Mouse (Mus musculus): ENCODE results near the gene Tpp2.

Tpp2 gene

DNA sequence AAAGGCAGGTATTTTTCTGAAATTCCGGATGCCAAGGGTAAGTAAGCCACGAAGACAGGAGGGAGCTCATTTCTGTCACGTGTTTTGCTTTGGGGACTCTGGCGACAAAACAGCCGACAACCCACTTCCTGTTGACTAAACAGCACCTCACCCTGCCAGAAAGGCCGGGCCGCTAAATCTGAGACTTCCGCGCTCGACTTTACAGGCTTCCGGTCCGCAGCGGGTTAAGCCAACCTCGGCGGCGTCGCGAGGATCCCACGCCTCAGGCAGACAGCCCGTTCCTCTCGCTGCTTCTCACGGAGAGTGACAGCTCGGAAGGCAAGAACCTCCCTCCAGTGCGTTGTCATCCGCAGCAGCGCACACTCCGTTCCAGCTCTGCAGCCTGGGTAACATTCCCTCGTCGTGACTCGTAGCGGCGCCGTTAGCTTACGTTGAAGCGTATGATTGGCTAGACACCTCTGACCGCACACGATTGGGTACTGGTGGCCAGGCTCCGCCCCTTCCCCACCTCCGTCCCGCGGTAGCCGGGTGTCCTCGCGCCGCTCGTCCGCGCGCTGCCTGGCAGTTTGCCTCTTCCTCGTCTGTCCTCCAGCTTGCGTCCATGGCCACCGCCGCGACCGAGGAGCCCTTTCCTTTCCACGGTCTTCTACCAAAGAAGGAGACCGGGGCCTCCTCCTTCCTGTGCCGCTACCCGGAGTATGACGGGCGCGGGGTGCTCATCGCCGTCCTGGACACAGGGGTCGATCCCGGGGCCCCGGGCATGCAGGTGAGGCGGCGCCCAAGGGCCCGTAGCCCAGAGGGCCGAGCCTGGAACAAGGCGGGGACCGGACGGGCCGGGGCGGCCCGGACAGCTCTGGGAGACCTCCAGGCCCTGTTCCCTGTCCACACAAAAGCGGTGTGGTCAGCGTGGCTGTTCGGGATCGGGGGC lies at the start of gene Tpp2:
Gene Tpp2 (plus strand): TSS at position 160 of the 928 bp plus-strand sequence.
- under 1% methylated on average over 81 of the region's 81 CpGs for WGBS

DNA sequence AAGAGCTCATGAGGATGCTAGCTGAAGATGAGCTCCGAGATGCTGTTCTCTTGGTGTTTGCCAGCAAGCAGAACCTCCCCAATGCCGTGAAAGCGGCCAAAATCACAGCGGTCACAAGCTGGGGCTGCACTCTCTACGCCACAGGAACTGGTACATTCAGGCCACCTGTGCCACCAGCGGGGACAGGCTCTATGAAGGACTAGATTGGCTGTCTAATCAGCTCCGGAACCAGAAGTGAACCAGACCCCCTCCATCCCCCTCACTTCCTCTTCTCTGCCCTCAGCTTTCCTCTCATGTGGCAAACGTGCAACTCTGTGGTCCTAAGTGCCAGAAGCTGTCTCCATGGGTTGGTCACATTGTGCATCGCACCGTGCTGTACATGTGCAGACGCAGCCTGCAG lies 45.1 kb upstream of the Tpp2 start:
- 91% methylated on average over 11 of the region's 11 CpGs for WGBS

DNA sequence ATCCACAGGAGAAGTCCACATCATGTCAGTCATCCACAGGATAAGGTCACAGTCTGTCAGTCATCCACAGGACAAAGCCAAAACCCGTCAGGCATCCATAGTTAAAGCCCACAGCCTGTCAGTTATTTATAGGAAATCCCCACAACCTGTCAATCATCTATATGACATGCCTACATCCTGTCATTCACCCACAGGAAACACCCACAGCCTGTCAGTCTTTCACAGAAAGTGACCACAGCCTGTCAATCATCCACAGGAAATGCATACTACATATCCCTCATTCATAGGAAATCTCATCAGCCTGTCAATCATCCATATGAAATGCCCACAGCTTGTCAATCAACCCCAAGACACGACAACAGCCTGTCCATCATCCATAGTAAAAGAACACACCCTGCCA lies 36.3 kb upstream of the Tpp2 start:
- 86% methylated on average over 2 of the region's 2 CpGs for WGBS

DNA sequence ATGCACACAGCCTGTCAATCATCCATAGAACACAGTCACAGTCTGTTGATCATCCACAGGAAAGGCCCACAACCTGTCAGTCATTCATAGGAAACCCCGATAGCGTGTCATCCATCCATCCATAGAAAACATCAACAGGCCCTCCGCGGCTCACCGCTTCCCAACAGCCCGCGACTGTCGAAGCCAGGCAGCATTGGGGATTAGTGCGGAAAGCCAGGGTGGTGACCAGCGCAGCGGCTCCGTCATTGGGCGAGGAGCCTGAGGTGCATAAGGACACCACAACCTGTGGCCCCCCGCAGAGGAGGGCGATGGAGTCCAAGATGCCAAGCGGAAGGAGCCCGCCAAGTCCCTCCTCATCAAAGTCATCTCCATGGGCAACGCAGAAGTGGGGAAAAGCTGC lies 35.5 kb upstream of the Tpp2 start:
- 90% methylated on average over 18 of the region's 18 CpGs for WGBS

DNA sequence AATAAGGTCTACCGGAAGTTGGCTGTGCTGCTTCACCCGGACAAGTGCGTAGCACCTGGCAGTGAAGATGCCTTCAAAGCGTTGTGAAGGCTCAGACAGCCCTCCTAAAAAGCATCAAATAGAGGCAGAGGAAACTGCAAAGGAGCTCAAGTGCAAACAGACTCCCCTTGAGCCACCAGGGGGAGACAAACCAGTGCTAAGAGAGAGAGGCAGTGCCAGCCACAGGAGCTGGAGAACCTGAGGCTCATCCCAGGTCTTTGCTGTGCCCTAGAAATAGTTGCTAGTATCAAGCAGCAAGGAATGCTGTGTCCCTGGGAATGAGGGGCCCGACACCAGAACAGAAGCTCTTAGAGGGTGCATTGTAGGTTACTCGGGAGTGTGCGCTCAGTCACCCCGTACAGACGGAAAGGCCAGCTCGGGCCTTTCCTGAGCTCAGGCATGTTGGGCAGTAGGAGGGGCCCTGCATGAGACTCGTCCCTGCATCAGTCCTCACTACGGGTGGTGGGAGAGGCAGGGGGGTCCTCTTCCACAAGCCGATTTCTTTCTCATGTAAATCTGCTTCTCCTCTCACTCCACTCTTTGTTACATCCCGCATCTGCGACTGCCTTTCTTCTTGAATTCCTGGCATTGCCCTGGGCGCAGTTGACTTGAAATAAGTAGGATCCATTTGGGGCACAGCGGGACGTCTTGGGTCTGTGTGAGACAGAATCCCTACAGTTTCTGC lies 34.3 kb upstream of the Tpp2 start:
- 28% methylated on average over 18 of the region's 18 CpGs for WGBS

DNA sequence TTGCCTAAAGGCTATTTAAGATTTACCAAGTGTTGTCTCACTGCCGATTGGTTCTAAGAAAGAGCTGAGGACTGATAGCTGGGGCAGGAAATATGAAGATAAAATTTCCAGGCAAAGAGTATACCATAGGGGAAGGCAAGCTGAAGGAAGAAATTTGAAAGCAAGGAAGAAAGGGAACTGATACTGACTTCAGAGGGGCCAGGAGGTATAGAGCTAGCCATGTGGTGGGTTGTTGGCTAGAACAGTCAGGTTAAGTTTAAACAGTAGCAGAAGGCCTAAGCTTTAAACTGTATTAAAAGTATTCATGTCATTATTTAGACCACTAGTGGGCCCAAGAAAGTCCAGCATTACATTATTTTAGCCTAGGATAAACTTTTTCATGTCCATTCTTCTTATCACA lies 31.0 kb upstream of the Tpp2 start:
- WGBS = 82% methylated on average over 1 of the region's 1 CpGs

DNA sequence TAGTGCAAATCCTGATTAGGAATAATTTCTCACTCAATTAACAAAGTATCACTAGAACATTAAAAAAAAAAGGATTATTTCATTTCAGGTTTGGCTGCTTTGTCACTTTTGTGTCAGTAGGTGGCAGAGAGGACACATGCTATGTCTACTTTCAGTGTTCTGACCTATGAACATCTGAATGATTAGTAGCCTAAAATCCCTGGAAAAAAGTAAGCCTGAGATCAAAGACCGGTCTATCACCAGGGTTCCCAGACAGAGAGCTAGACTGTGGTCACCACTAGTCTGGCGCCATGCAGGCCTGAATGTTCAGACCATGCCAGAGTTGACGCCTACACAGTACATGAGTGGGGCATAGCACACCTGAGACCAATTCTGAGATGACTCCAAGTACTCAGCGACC lies 30.6 kb upstream of the Tpp2 start:
- 68% methylated on average over 4 of the region's 4 CpGs for WGBS

DNA sequence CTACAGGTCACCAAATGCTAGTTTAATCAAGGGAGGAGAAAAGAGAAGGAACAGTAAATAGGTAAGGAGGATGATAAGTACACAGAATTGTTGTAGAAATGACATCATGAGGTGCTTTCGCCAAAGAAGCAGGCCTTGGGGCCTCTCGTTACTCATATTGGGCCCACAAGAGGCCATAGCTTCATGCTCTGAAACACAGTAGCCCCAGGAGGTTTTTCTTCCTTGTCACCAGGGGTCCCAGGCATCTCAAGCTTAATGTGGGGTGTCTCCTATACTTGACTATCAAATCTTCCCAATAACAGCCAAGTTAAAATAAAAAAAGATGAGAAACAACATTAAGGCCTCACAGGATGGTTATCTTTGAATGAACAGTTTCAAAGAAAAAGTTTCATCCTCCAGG lies 18.0 kb upstream of the Tpp2 start:
- WGBS = 69% methylated on average over 2 of the region's 2 CpGs

DNA sequence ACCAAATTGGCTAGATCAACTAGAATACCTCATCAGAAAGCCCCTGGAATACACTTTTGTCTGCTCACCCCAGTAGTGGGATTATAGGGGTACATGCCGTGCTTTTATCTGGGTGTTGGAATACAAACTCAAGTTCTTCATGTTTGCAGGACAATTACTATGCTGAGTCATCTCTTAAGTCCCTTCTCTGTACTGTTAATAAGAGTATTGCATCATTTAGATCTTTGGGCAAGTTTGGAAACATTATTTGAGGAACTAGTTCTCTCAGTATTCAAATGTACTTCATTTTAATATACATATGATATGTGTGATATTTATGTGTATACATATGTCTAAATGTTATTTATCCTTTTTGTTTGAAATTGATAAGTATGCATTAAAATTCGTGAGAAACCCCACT lies 16.6 kb upstream of the Tpp2 start:
- WGBS = 60% methylated on average over 2 of the region's 2 CpGs

DNA sequence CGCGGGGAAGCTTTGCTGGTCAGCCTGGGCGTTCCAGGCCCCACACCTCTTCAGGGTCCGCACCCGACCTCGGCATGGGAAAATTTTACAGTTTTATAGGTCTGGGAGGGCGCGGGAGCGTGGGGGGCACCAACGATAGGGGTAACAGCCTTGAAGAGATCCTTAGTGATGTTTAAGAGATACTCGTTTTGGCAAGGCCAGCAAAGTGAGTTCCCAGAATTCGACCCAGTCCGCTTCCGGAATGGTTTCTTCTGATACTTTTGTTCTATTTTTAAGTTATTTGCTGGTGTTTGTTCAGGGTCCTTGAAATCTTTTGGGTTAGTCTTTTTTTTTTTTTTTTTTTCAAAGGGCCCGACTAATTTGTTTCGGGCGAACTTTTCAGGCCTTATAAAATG lies 966 bp downstream of the Tpp2 start:
- WGBS = under 1% methylated on average over 17 of the region's 17 CpGs

DNA sequence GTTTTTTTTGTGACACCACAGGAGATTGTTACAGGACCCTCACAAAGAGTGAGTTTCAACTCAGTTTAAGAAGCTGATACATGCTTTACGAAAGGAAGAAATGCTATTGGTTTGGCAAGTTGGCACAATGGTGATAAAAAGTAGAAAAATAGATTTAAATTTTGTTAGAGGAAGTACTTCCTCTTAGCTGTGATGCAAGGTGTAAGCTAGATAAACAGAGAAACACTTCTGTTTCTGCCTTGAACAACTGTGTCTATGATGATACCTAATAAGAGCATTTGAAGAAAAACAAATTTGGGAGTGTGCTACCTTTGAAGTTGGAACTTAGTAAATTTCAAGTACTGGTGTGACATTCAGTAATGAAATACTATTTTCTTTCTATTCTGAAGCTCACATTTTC lies 5.9 kb downstream of the Tpp2 start:
- WGBS = 88% methylated on average over 1 of the region's 1 CpGs

DNA sequence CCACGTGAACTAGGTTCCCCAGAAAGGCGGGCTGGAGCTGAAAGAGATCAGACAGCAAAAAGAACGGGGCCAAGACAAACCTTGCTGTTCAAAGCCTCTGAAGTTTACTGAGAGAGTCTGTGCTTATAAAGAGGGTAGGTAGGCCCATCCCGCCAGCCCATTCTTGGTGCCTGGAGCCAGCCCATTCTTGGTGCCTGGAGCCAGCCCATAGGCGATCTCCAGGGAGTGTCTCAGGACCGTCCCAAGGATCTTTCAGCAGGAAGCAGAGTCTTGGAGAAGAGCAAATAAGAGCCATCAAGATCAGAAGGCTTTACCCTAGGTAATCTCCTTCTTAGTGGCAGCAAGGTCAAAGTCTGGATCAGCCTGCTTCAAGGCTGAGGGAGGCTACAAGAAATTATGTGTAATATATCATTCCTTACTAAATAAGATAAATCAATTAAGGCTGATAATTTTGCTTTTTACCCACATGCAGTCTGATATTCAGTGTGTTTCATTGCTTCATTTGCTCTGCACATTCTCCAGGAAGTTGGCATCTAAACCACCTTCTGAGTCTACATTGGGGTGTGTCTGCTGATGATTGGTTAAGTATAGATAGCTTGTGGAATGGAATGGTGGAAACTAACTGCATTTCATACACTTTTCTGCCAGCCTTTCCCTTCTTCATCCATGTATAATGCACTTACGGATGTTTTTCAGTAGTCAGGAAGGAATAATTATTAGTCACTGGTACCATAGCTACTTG lies 8.2 kb downstream of the Tpp2 start:
- 93% methylated on average over 7 of the region's 7 CpGs for WGBS

DNA sequence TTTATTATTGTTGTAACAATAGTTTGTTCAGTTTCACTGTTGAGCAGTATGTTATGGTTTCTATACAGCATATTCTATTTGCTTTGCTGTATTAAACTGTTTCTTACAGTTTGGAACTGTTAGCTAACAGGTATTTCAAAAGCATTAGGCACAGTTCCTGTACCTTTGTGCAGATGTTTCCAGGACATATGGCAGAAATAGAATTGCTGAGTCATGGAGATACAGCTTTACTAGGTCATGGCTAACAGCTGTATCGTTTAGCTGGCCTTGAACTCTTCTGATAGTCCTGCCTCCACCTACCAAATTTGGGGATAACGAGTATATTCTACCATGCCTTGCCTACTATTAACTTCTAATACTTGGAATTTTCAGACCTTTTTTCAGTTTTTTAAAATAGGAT lies 9.4 kb downstream of the Tpp2 start:
- WGBS = 85% methylated on average over 2 of the region's 2 CpGs

DNA sequence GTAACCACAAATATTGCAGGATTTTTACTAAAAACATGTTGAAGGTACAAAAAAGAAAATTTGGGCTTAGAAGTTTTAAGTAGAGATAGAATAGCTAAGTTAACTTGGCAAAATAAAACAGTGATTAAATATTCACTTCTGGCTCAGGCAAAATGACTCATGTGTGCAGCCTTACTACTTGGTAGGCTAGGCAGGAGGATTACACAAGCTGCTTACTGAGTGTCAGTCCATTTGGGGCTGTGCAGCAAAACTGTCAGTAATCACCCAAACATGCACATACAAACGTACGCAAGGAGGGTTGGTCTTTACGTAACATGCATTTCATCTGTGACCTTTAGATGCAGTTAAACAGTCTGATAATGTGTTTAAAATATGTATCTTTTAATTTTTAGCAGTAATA lies 20.2 kb downstream of the Tpp2 start:
- 82% methylated on average over 3 of the region's 3 CpGs for WGBS

DNA sequence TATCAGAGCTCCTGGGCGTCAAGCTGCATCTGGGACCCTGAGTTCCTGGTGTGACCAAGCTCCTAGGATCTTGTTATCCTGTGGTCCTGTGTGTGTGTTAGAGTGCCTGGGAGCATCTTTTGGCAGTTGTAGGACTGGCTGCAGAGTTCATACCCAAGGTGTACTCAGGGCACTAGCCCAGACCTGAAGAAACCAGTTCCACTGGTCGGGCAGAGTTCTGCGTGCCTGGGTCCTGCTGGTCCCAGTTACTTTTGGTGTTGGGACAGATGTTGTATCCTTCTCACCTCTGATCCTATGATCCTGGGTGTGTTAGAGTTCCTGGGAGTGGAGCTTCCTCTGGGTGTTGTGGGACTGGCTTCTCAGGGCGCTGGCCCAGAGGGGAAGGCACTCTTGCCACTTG lies 30.9 kb downstream of the Tpp2 start:
- WGBS = 95% methylated on average over 4 of the region's 4 CpGs

DNA sequence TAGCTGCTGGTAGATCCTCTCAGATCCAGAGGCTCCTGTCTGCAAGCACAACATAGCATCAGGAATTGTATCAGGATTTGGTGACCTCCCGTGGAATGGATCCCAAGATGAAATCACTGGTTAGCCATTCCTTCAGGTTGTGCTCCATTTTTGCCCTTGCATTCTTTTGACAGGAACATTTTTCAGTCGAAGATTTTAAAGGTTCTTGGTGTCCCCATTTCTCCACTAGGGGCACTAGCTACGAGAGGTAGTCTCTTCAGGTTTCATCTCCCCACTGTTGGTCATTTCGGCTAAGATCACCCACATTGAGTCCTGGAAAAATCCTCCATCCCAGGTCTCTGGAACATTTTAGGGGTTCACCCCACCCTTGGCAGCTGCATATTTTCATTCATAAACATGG lies 33.3 kb downstream of the Tpp2 start:
- WGBS = 87% methylated on average over 4 of the region's 4 CpGs

DNA sequence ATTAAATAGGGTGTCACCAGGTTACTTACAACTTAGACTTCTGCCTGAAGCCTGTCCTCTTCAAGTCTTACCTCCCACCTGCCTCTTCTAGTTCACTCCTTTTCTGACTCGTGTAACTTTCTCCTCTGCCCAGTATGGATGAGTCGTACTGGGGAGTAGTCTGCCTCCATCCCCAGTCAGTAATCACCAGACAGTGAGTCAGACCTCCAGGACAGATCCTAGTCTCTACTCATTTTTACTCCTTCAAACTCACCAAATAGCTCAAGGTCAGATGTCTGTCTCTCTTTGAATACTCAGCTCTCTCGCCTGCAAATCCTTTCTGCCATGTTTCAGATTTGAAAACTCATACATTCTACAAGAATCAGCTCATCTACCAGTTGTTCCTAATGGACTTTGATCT lies 35.9 kb downstream of the Tpp2 start:
- 70% methylated on average over 3 of the region's 3 CpGs for WGBS

DNA sequence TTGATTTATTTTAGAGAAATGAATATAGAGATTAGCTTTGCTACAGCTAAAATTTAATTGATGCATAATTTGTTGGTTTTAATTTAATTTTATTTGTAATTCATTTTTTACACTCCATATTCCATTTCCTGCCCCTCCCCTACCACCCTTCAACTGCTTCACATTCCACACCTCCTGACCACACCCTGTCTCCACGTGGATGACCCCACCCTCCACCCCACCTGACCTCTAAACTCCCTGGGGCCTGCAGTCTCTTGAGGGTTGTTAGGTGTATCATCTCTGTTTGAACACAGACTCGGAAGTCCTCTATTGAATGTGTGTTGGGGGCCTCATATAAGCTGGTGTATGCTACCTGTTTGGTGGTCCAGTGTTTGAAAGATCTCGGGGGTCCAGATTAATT lies 37.6 kb downstream of the Tpp2 start:
- WGBS = 77% methylated on average over 3 of the region's 3 CpGs

DNA sequence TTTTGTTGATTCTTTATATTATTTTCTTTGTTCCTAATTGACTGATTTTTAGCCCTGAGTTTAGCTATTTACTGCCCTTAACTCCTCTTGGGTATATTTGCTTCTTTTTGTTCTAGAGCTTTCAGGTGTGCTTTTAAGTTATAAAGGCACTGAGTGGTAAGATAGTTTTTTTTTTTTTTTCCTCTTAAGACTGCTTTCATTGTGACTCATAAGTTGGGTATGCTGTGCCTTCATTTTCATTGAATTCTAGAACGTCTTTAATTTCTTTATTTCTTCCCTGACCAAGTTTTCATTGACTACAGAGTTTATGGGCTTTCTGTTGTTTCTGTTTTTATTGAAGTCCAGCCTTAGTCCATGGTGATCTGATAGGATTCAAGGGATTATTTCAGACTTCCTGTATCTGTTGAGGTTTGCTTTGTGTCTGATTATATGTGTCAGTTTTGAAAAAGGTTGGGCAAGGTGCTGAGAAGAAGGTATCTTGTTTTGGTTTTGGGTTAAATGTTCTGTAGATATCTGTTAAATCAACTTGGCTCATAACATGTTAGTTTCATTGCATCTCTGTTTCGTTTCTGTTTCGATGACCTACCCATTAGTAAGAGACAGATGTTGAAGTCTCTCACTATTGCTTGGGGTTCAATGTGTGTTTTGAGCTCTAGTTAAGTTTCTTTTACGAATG lies 63.6 kb downstream of the Tpp2 start:
- WGBS = 93% methylated on average over 4 of the region's 4 CpGs

DNA sequence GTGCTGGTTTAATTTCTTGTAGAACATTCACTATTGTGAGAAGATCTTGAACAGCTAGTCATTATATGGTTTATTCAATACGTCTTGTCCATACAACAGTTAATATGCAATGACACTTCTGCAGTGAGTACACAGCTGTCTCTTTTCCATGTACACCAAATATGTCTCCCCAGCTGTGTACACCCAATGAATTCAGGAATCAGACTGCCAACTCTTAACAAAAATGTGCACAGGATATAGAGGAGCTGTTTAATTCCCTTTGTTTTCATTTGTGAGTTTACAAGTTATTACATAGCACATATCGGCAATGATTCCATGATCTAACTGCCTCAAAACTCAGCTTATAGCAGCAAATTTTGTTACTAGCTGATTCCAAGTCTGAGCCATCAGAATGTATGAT lies 71.1 kb downstream of the Tpp2 start:
- 92% methylated on average over 2 of the region's 2 CpGs for WGBS

DNA sequence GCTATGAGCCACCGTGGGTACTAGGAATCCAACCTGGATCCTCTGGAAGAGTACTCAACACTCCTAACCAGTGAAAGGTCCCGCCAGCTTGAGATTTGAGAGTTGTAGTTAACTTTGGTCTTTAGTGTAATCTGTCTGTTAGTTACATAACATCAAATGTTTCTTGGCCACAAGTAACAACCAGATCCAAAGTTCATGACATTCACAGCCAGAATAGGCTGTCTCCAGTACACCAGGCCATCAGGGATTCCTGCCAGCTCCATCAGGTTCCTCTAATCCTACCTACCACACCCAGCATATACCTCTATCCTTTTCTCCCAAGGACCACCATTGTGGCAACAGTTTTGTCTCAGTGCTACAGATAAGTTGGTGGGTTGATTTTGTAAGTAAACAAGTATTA lies 82.1 kb downstream of the Tpp2 start:
- WGBS = 96% methylated on average over 2 of the region's 2 CpGs

DNA sequence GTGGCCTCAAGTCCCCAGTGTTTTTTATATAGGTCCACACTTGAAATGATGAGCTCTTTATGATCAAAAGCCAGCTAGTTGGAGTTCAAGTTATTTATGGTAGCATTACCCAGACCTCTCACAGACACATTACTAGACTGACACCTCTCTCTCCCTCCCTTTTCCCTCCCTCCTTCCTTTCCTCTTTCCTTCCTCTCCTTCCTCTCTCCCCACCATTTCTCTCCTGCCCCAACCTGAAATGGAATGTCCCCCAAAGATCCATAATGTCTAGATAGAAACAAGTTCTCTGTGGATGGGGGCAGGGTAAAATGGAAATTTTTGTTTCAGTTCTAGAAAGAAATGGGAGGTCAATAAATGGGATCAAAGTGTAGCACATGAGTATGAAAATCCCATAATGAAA lies 86.5 kb downstream of the Tpp2 start, which contains the start of gene Mettl21c:
Gene Mettl21c (minus strand): TSS at position 101 of the 400 bp plus-strand sequence.

